Mouse (Mus musculus): ENCODE measurements around the gene Ctsll3.

- TF ChIP-seq GATA1 (IDR thresholded peaks at IDR 0.05; ENCODE audit: borderline replicate concordance, low read length), result no peak
- no peak for TF ChIP-seq CTCF (IDR thresholded peaks at IDR 0.05; ENCODE audit: low read depth, low read length)
- no peak for TF ChIP-seq POLR2AphosphoS5 (IDR thresholded peaks at IDR 0.05; ENCODE audit: insufficient replicate concordance, low read depth, low read length)
- TF ChIP-seq TAL1 (conservative IDR thresholded peaks at IDR 0.05; ENCODE audit: low read depth, low read length), result no peak
- no peak for TF ChIP-seq GATA2 (IDR thresholded peaks at IDR 0.05; ENCODE audit: borderline replicate concordance, low read depth, low read length)
These were observed at the start of gene Ctsll3 for GRCm38 (mm10) chr13:60802749-60803148.

All from G1E (cell line).